Mouse (Mus musculus) lung, adult 2 months (tissue): ENCODE results near the gene Capza1.

Experiments used
- CTCF ChIP-seq: fragments of 200-500 bp; IDR thresholded peaks from 2 replicates; pipeline ENCODE4 v1.5.1; 2011; ENCODE audit warnings: mild to moderate bottlenecking, low read length, control low read depth; ENCODE audit not compliant: insufficient read depth
- POLR2A ChIP-seq: fragments of 200-500 bp; IDR thresholded peaks from 2 replicates; pipeline ENCODE4 v1.6.1; 2011; ENCODE audit warnings: low read depth, mild to moderate bottlenecking, control low read depth, low read length, borderline replicate concordance; ENCODE audit errors: extremely low read depth

- TF ChIP-seq CTCF: no peak
- no peak for TF ChIP-seq POLR2A
Measured at GRCm38 (mm10) chr3:104785284-104785683, 79.0 kb downstream of the Capza1 start.
